In the genomic region with DNA sequence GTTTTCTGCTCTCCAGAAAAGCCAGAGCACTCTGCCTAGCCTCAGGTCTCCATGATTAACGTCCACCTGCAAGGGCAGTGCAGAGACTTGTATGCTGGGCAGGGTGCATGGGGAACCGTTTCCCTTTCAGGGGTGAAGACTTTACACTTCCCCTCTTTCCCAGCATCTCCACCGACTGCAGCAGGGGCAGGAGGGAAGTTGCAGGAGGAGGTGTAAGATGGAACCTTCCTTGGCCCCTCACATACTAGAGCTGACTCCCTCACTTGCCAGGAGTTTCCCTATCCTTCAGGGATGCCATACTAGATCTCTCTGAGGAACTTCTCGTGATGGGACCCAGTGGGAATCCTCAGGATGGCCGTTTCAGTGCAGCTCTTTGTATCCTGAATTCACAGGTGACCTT, we compare ENCODE assay signal across 21 mouse cellular contexts. TPM values are rescaled to one million over a fixed set of nuclear protein-coding genes. Genes with fewer than 3 reads are reported as not detected.
A peak's percentile ranks its signal among the peaks of the same experiment; 100 is the strongest.
DNase-seq lines count a peak whose midpoint lies in the region; ATAC-seq lines count a peak whose summit lies in the region.
"Had no signal": no experiment of that assay in that cellular context is flagged by ENCODE, and none has a peak within 500 bp of the region (broad histone marks: within the 10 kb centered on the region; RNA-seq: fewer than 3 reads in every experiment).

No protein-coding gene starts in this region.

- no peak overlapping the region for H3K9ac ChIP-seq in midbrain, embryonic 16.5 days (ENCODE audit: low read depth, low read length)
- H3K9ac ChIP-seq in liver, embryonic 11.5 days (ENCODE audit: low read depth, low read length), result no peak overlapping the region
- H3K9ac ChIP-seq: embryonic facial prominence, embryonic 12.5 days; forebrain, embryonic 13.5 days; forebrain, embryonic 15.5 days; forebrain, postnatal 0 days had no signal

- ATAC-seq in common myeloid progenitor, adult 5-6 weeks (replicated peaks; ENCODE audit: low read depth, poor library complexity, severe bottlenecking), result 0 out of 2 replicates have a peak, but pooled peaks have one; percentile 29
- peak; percentile 56 for ATAC-seq in megakaryocyte, adult 5-6 weeks (ENCODE audit: poor library complexity, severe bottlenecking)
- 0 out of 2 replicates have a peak, but pooled peaks have one; percentile 45 for ATAC-seq in monocyte, adult 5-6 weeks (replicated peaks; ENCODE audit: insufficient number of reproducible peaks, low FRiP score, low TSS enrichment, poor library complexity, severe bottlenecking)
- no peak for ATAC-seq in midbrain, embryonic 16.5 days
- ATAC-seq in liver, embryonic 11.5 days (replicated peaks; ENCODE audit: low FRiP score), result no peak
- ATAC-seq: forebrain, embryonic 13.5 days; forebrain, embryonic 15.5 days; forebrain, postnatal 0 days had no signal

- H3K4me2 ChIP-seq in midbrain, embryonic 16.5 days (ENCODE audit: low read length), result no peak overlapping the region
- no peak overlapping the region for H3K4me2 ChIP-seq in liver, embryonic 11.5 days
- H3K4me2 ChIP-seq: embryonic facial prominence, embryonic 12.5 days; forebrain, embryonic 13.5 days; forebrain, embryonic 15.5 days had no signal

- H3K27me3 ChIP-seq in midbrain, embryonic 16.5 days (ENCODE audit: control insufficient read depth, insufficient read depth, low read depth, low read length), result no peaks in the 10 kb centered on the region
- no peaks in the 10 kb centered on the region for H3K27me3 ChIP-seq in liver, embryonic 11.5 days (replicated peaks; ENCODE audit: control insufficient read depth, insufficient read depth, low read length)
- H3K27me3 ChIP-seq: embryonic facial prominence, embryonic 12.5 days; forebrain, embryonic 13.5 days; forebrain, embryonic 15.5 days had no signal

- H3K36me3 ChIP-seq in midbrain, embryonic 16.5 days (ENCODE audit: control insufficient read depth, insufficient read depth, low read length), result no peaks in the 10 kb centered on the region
- no peaks in the 10 kb centered on the region for H3K36me3 ChIP-seq in liver, embryonic 11.5 days (ENCODE audit: control insufficient read depth, insufficient read depth, low read length)
- H3K36me3 ChIP-seq: embryonic facial prominence, embryonic 10.5 days; embryonic facial prominence, embryonic 12.5 days; forebrain, embryonic 15.5 days had no signal

- DNase-seq in spleen, postnatal 14 days (ENCODE audit: low spot score in 2 of 2), result no peak
- DNase-seq in cerebellum, adult 8-10 months, result no peak
- DNase-seq in liver, embryonic 11.5 days (ENCODE audit: low spot score), result no peak
- DNase-seq: adrenal gland, adult 2 months; adrenal gland, postnatal 10 days; adrenal gland, postnatal 25 days; cerebellum, adult 11-12 months; cerebellum, adult 2 months; cerebellum, adult 9-11 months; cerebellum, postnatal 14 days; cerebellum, postnatal 36 days; forebrain, postnatal 0 days had no signal

- no peaks in the 10 kb centered on the region for H3K4me1 ChIP-seq in midbrain, embryonic 16.5 days (ENCODE audit: control insufficient read depth, insufficient read depth, low read length)
- H3K4me1 ChIP-seq in liver, embryonic 11.5 days (replicated peaks; ENCODE audit: control insufficient read depth, insufficient read depth, low read length), result no peaks in the 10 kb centered on the region
- H3K4me1 ChIP-seq: embryonic facial prominence, embryonic 10.5 days; embryonic facial prominence, embryonic 12.5 days; forebrain, embryonic 13.5 days; forebrain, embryonic 15.5 days had no signal

- no peak overlapping the region for H3K4me3 ChIP-seq in midbrain, embryonic 16.5 days (ENCODE audit: low read depth, low read length)
- no peak overlapping the region for H3K4me3 ChIP-seq in liver, embryonic 11.5 days (ENCODE audit: low read depth, low read length)
- H3K4me3 ChIP-seq: embryonic facial prominence, embryonic 10.5 days; embryonic facial prominence, embryonic 12.5 days; forebrain, embryonic 13.5 days; forebrain, embryonic 15.5 days had no signal

- 83% methylated on average over 5 of the region's 5 CpGs for WGBS in midbrain, embryonic 16.5 days
- WGBS in liver, embryonic 11.5 days, result 47% methylated on average over 5 of the region's 5 CpGs

- H3K9me3 ChIP-seq in midbrain, embryonic 16.5 days (replicated peaks; ENCODE audit: control insufficient read depth, low read length, poor library complexity, severe bottlenecking), result no peaks in the 10 kb centered on the region
- no peaks in the 10 kb centered on the region for H3K9me3 ChIP-seq in liver, embryonic 11.5 days (ENCODE audit: control insufficient read depth, low read length)
- H3K9me3 ChIP-seq: forebrain, embryonic 15.5 days had no signal

- H3K27ac ChIP-seq in midbrain, embryonic 16.5 days (ENCODE audit: low read length), result no peak overlapping the region
- H3K27ac ChIP-seq in liver, embryonic 11.5 days (ENCODE audit: low read depth, low read length), result no peak overlapping the region
- H3K27ac ChIP-seq: embryonic facial prominence, embryonic 10.5 days; embryonic facial prominence, embryonic 12.5 days; forebrain, embryonic 13.5 days; forebrain, embryonic 15.5 days had no signal

RNA-seq across cellular contexts. Expression of a gene that starts 11.8 kb away (rescaled TPM):
- total RNA-seq in common myeloid progenitor, adult 5-6 weeks (2017), result 24.2 and 67.2 TPM in 2 replicates
- total RNA-seq in megakaryocyte, adult 5-6 weeks (2015), result 8.7 and 15.7 TPM in 2 replicates
- total RNA-seq in megakaryocyte, adult 5-6 weeks (2017), result 46.0 and 50.7 TPM in 2 replicates
- 11.6 to 44.1 TPM (median 27.7 TPM) in 3 replicates for total RNA-seq in monocyte, adult 5-6 weeks (2017)
- 59.4 and 73.5 TPM in 2 replicates for polyA plus RNA-seq in midbrain, embryonic 16.5 days (2015; fragmentation: Nextera tagmentation; extraction: Ambion mirVana)
- 59.9 and 65.5 TPM in 2 replicates for polyA plus RNA-seq in liver, embryonic 11.5 days (2014; fragmentation: Nextera tagmentation; extraction: Ambion mirVana)

RNA-seq across cellular contexts. Expression of a gene that starts 35.8 kb away (rescaled TPM):
- total RNA-seq in common myeloid progenitor, adult 5-6 weeks (2017), result 4.3 and 8.7 TPM in 2 replicates
- total RNA-seq in megakaryocyte, adult 5-6 weeks (2015), result 28.7 and 32.9 TPM in 2 replicates
- total RNA-seq in megakaryocyte, adult 5-6 weeks (2017), result 13.3 and 15.1 TPM in 2 replicates
- total RNA-seq in monocyte, adult 5-6 weeks (2017), result 9.8 to 17.4 TPM (median 10.7 TPM) in 3 replicates
- 24.8 and 24.9 TPM in 2 replicates for polyA plus RNA-seq in midbrain, embryonic 16.5 days (2015; fragmentation: Nextera tagmentation; extraction: Ambion mirVana)
- polyA plus RNA-seq in liver, embryonic 11.5 days (2014; fragmentation: Nextera tagmentation; extraction: Ambion mirVana), result 3.4 and 4.6 TPM in 2 replicates
- total RNA-seq: MEL had no signal

RNA-seq across cellular contexts. Expression of a gene that starts 40.0 kb away (rescaled TPM):
- 26.4 and 33.7 TPM in 2 replicates for total RNA-seq in common myeloid progenitor, adult 5-6 weeks (2017)
- total RNA-seq in megakaryocyte, adult 5-6 weeks (2015), result 26.1 and 26.5 TPM in 2 replicates
- 42.8 and 48.1 TPM in 2 replicates for total RNA-seq in megakaryocyte, adult 5-6 weeks (2017)
- total RNA-seq in monocyte, adult 5-6 weeks (2017), result 49.2 to 68.3 TPM (median 57.3 TPM) in 3 replicates
- polyA plus RNA-seq in midbrain, embryonic 16.5 days (2015; fragmentation: Nextera tagmentation; extraction: Ambion mirVana), result 47.1 and 52.0 TPM in 2 replicates
- 7.4 and 9.0 TPM in 2 replicates for polyA plus RNA-seq in liver, embryonic 11.5 days (2014; fragmentation: Nextera tagmentation; extraction: Ambion mirVana)

Comparison
In these comparisons a context has a peak if more than half of its experiments do, and no peak if none do; other contexts are left out.
1. ATAC-seq: peak in common myeloid progenitor, adult 5-6 weeks (single experiment), megakaryocyte, adult 5-6 weeks (single experiment) and monocyte, adult 5-6 weeks (single experiment); none in midbrain, embryonic 16.5 days (single experiment) and liver, embryonic 11.5 days (single experiment).